Mouse (Mus musculus): ENCODE measurements around the gene Ephb1. TPM values are rescaled to one million over a fixed set of nuclear protein-coding genes. Genes with fewer than 3 reads are reported as not detected.

The Ephb1 gene
- total and polyA plus RNA-seq, 3 experiments = not detected

GRCm38 (mm10) chr9:102345474-102345873 is 9.0 kb downstream of the Ephb1 start:
- no peaks in the 10 kb centered on the region for H3K9me3 ChIP-seq (replicated peaks; ENCODE audit: insufficient read depth, low read length)
- no peak for TF ChIP-seq MAX (IDR thresholded peaks at IDR 0.05; ENCODE audit: low read length)
- TF ChIP-seq MXI1 (IDR thresholded peaks at IDR 0.05; ENCODE audit: low read depth, low read length) = no peak
- TF ChIP-seq CHD1 (IDR thresholded peaks at IDR 0.05; ENCODE audit: low read depth, low read length) = no peak
- TF ChIP-seq TAL1 (IDR thresholded peaks at IDR 0.05; ENCODE audit: low read length) = no peak
- TF ChIP-seq MYC (IDR thresholded peaks at IDR 0.05; ENCODE audit: low read depth, low read length) = no peak
- TF ChIP-seq POLR2AphosphoS5 (IDR thresholded peaks at IDR 0.05; ENCODE audit: borderline replicate concordance, low read depth, low read length) = no peak
- no peak for TF ChIP-seq MEF2A (IDR thresholded peaks at IDR 0.05; ENCODE audit: extremely low read depth, insufficient replicate concordance, low read depth, low read length, poor library complexity, severe bottlenecking)
- TF ChIP-seq CTCF (IDR thresholded peaks at IDR 0.05 in 2 of 3, conservative IDR thresholded peaks at IDR 0.05 in 1 of 3; ENCODE audit: control insufficient read depth in 1 of 3, insufficient read depth in 1 of 3, low read depth in 2 of 3, low read length in 3 of 3, poor library complexity in 1 of 3, severe bottlenecking in 1 of 3) = no peak
- TF ChIP-seq POLR2A (IDR thresholded peaks at IDR 0.05; ENCODE audit: control insufficient read depth in 1 of 2, insufficient read depth in 1 of 2, low read depth in 1 of 2, low read length in 2 of 2, poor library complexity in 1 of 2) = no peak
- no peak for TF ChIP-seq HCFC1 (IDR thresholded peaks at IDR 0.05; ENCODE audit: low read depth, low read length)

GRCm38 (mm10) chr9:102345047-102345446 is 9.4 kb downstream of the Ephb1 start:
- no peak overlapping the region for H3K4me3 ChIP-seq (ENCODE audit: control insufficient read depth in 1 of 2, insufficient read depth in 1 of 2, low read depth in 2 of 2, low read length in 2 of 2)
- no peak for DNase-seq (ENCODE audit: low read depth, low spot score)
- TF ChIP-seq POLR2AphosphoS2 (IDR thresholded peaks at IDR 0.05; ENCODE audit: low read length) = no peak
- no peak for TF ChIP-seq ZKSCAN1 (IDR thresholded peaks at IDR 0.05; ENCODE audit: low read depth, low read length)
- TF ChIP-seq NRF1 (IDR thresholded peaks at IDR 0.05; ENCODE audit: insufficient read depth, low read depth, low read length, poor library complexity, severe bottlenecking) = no peak
- no peak for TF ChIP-seq CTCF (IDR thresholded peaks at IDR 0.05 in 2 of 3, conservative IDR thresholded peaks at IDR 0.05 in 1 of 3; ENCODE audit: control insufficient read depth in 1 of 3, insufficient read depth in 1 of 3, low read depth in 2 of 3, low read length in 3 of 3, poor library complexity in 1 of 3, severe bottlenecking in 1 of 3)
- no peak for TF ChIP-seq GATA1 (IDR thresholded peaks at IDR 0.05; ENCODE audit: low read depth, low read length)
- no peak for TF ChIP-seq ETS1 (IDR thresholded peaks at IDR 0.05; ENCODE audit: low read depth, low read length)
- no peak for TF ChIP-seq ELF1 (IDR thresholded peaks at IDR 0.05; ENCODE audit: low read depth, low read length)
- no peak for TF ChIP-seq RCOR1 (IDR thresholded peaks at IDR 0.05; ENCODE audit: low read depth, low read length)
- TF ChIP-seq MAX (IDR thresholded peaks at IDR 0.05; ENCODE audit: low read length) = no peak
- TF ChIP-seq EP300 (IDR thresholded peaks at IDR 0.05; ENCODE audit: low read depth in 1 of 2, low read length in 2 of 2) = no peak
- no peak for TF ChIP-seq RAD21 (IDR thresholded peaks at IDR 0.05; ENCODE audit: low read depth, low read length)
- no peak for TF ChIP-seq USF2 (IDR thresholded peaks at IDR 0.05; ENCODE audit: borderline replicate concordance in 1 of 2, insufficient read depth in 1 of 2, low read depth in 1 of 2, low read length in 2 of 2)
- no peak for TF ChIP-seq TCF12 (IDR thresholded peaks at IDR 0.05; ENCODE audit: low read depth, low read length)
- TF ChIP-seq KAT2A (conservative IDR thresholded peaks at IDR 0.05; ENCODE audit: low read depth, low read length) = no peak
- no peak for TF ChIP-seq UBTF (IDR thresholded peaks at IDR 0.05; ENCODE audit: borderline replicate concordance, insufficient read depth, low read depth, low read length)
- no peak for TF ChIP-seq NELFE (IDR thresholded peaks at IDR 0.05; ENCODE audit: low read depth, low read length)
- TF ChIP-seq E2F4 (IDR thresholded peaks at IDR 0.05; ENCODE audit: borderline replicate concordance, low read depth, low read length) = no peak
- no peak for TF ChIP-seq MXI1 (IDR thresholded peaks at IDR 0.05; ENCODE audit: low read depth, low read length)
- H3K9ac ChIP-seq (ENCODE audit: control insufficient read depth, low read depth, low read length, poor library complexity, severe bottlenecking) = no peak overlapping the region
- no peaks in the 10 kb centered on the region for H3K27me3 ChIP-seq (ENCODE audit: control insufficient read depth in 1 of 2, insufficient read depth in 2 of 2, low read length in 2 of 2)
- H3K4me1 ChIP-seq (ENCODE audit: control insufficient read depth in 1 of 2, insufficient read depth in 2 of 2, low read length in 2 of 2) = no peaks in the 10 kb centered on the region
- H3K36me3 ChIP-seq (ENCODE audit: control insufficient read depth in 1 of 2, insufficient read depth in 2 of 2, low read length in 2 of 2) = no peaks in the 10 kb centered on the region
- no peaks in the 10 kb centered on the region for H3K9me3 ChIP-seq (replicated peaks; ENCODE audit: insufficient read depth, low read length)
- no peak overlapping the region for H3K27ac ChIP-seq (ENCODE audit: control insufficient read depth, low read depth, low read length)
- no peaks in the 10 kb centered on the region for H3K79me2 ChIP-seq (ENCODE audit: control insufficient read depth, insufficient read depth, low read length, poor library complexity)

More at GRCm38 (mm10) chr9:102345474-102345873, 9.0 kb downstream of the Ephb1 start:
- Histone ChIP-seq H3K4me3 (ENCODE audit: control insufficient read depth in 1 of 2, insufficient read depth in 1 of 2, low read depth in 2 of 2, low read length in 2 of 2) (no peak overlapping the region), H3K27ac (ENCODE audit: control insufficient read depth, low read depth, low read length) (no peak overlapping the region), H3K4me1 (ENCODE audit: control insufficient read depth in 1 of 2, insufficient read depth in 2 of 2, low read length in 2 of 2) (no peaks in the 10 kb centered on the region), H3K27me3 (ENCODE audit: control insufficient read depth in 1 of 2, insufficient read depth in 2 of 2, low read length in 2 of 2) (no peaks in the 10 kb centered on the region), H3K36me3 (ENCODE audit: control insufficient read depth in 1 of 2, insufficient read depth in 2 of 2, low read length in 2 of 2) (no peaks in the 10 kb centered on the region), H3K79me2 (ENCODE audit: control insufficient read depth, insufficient read depth, low read length, poor library complexity) (no peaks in the 10 kb centered on the region), H3K9ac (ENCODE audit: control insufficient read depth, low read depth, low read length, poor library complexity, severe bottlenecking) (no peak overlapping the region)
- DNase-seq (ENCODE audit: low read depth, low spot score) = no peak
